Mouse (Mus musculus) neural tube, embryonic 15.5 days (tissue): ENCODE data around the gene Omd. TPM values are rescaled to one million over a fixed set of nuclear protein-coding genes. Genes with fewer than 3 reads are reported as not detected.
A peak's percentile ranks its signal among the peaks of the same experiment; 100 is the strongest.
"Not testable (repeated sequence)": the region's sequence is repeated elsewhere in the genome, so short reads cannot be mapped to it uniquely, and the experiment has no call there.

Experiments used
- ATAC-seq: fragments of 200-750 bp; cut with Nextera tagmentation; 2 replicates; pipeline ENCODE4 v1.8.0; 2017; ENCODE audit warnings: mild to moderate bottlenecking, moderate TSS enrichment, moderate library complexity; ENCODE audit not compliant: low FRiP score
- H3K27ac ChIP-seq: fragments of 300-500 bp; sonication (generic); replicated peaks from 2 replicates; pipeline ENCODE4 v1.5.1; 2015; ENCODE audit warnings: mild to moderate bottlenecking, inconsistent platforms
- H3K27me3 ChIP-seq: fragments of 300-500 bp; sonication (generic); replicated peaks from 2 replicates; pipeline ENCODE4 v1.6.1; 2015; ENCODE audit warnings: inconsistent platforms
- H3K36me3 ChIP-seq: fragments of 300-500 bp; sonication (generic); 2 replicates; pipeline ENCODE4 v1.6.1; 2015; ENCODE audit warnings: inconsistent platforms
- H3K4me1 ChIP-seq: fragments of 300-500 bp; sonication (generic); 2 replicates; pipeline ENCODE4 v1.6.1; 2015; ENCODE audit warnings: inconsistent platforms
- H3K4me2 ChIP-seq: fragments of 300-500 bp; sonication (generic); 2 replicates; pipeline ENCODE4 v1.6.1; 2015; ENCODE audit warnings: inconsistent platforms, mild to moderate bottlenecking, moderate library complexity
- H3K4me3 ChIP-seq: fragments of 300-500 bp; sonication (generic); replicated peaks from 2 replicates; pipeline ENCODE4 v1.5.1; 2015; ENCODE audit warnings: mild to moderate bottlenecking, inconsistent platforms
- H3K9ac ChIP-seq: fragments of 300-500 bp; sonication (generic); replicated peaks from 2 replicates; pipeline ENCODE4 v1.6.1; 2015; ENCODE audit warnings: mild to moderate bottlenecking, inconsistent platforms
- H3K9me3 ChIP-seq: fragments of 300-500 bp; sonication (generic); replicated peaks from 2 replicates; pipeline ENCODE4 v1.6.1; 2016; ENCODE audit warnings: inconsistent platforms
- WGBS: fragments of 180-500 bp; shearing (Covaris S2); methylation state at CpG from one replicate; pipeline ENCODE4 v1.1.7; 2015; ENCODE audit warnings: mixed read lengths; 5-methylcytosine and 5-hydroxymethylcytosine counted together
- polyA plus RNA-seq: library from polyadenylated mRNA; unstranded; fragments of >200 nt; fragmentation: Nextera tagmentation; extraction: Ambion mirVana; gene quantifications from 2 replicates; pipeline ENCODE4 v1.2.1, GENCODE M21; 2015

Gene Omd
- polyA plus RNA-seq, 1 experiment from 2014 or later, result 1.00 TPM

DNA sequence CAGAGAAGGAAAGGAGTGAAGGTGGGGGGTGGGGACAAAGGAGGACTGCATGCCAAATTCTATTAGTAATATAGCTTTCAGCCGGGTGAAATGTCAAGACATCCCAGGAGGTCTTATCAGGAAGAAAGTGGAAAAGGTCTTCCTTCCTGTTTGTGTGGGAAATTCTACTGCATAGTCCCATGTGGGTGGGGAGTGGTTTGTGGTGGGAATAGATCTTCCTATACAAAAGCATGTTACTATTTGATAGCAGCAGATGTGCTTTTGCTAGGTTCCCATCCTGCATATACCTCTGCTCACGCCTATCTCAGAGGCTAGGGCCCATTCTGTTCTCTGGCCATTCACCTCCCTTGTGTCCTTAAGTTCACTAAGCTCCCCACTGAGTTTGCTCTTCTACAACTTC, 21.4 kb upstream of the Omd start:
- WGBS, result 75% methylated on average over 2 of the region's 2 CpGs
- no peak for ATAC-seq
- no peaks in the 10 kb centered on the region for H3K4me1 ChIP-seq
- no peak overlapping the region for H3K4me3 ChIP-seq
- H3K36me3 ChIP-seq, result no peaks in the 10 kb centered on the region
- no peak overlapping the region for H3K9ac ChIP-seq
- no peaks in the 10 kb centered on the region for H3K27me3 ChIP-seq
- H3K27ac ChIP-seq, result no peak overlapping the region
- H3K9me3 ChIP-seq, result no peaks in the 10 kb centered on the region
- no peak overlapping the region for H3K4me2 ChIP-seq

DNA sequence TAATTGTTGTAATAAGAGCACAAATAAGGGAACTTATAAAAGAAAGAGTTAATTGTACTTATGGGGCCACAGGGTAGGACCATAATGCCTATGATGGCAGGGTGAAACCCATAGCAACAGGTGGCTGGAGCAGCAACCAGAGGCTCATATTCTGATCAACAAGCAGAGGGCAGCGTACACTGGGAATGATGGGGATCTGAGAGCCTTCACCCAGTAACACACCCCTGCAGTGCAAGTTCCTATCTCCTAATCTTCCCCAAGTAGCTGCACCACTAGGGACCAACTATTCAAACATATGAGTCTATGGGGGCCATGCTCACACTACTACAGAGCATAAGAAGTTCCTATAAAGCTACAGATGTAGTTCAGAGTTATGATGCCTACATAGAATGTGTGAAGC, 17.9 kb upstream of the Omd start:
- Histone ChIP-seq H3K9ac (no peak overlapping the region), H3K9me3 (no peaks in the 10 kb centered on the region), H3K4me1 (no peaks in the 10 kb centered on the region), H3K27ac (no peak overlapping the region), H3K27me3 (no peaks in the 10 kb centered on the region), H3K4me3 (no peak overlapping the region), H3K4me2 (no peak overlapping the region), H3K36me3 (no peaks in the 10 kb centered on the region)
- ATAC-seq, result no peak
- 89% methylated on average over 1 of the region's 1 CpGs for WGBS

DNA sequence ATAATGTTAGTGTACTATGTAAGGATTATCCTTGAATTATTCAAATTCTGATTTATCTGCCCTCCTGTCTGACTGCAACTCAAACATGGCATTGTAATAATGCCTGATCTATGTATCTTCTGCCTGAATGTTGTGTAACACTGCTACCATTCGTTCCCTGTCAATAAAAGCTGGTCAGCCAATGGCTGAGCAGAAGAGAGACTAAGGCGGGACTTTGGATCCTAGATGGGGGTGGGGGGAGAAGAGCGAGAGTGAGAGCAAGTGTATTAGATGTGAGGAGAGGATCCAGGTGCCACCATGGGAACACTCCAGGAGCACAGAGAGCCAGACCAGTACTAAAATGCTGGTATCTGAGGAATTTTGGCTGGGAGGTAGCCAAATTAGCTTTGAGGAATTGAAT, 11.9 kb upstream of the Omd start:
- ATAC-seq, result peak; percentile 53
- Histone ChIP-seq H3K27me3 (no peaks in the 10 kb centered on the region), H3K36me3 (no peaks in the 10 kb centered on the region), H3K9ac (no peak overlapping the region), H3K4me3 (no peak overlapping the region), H3K27ac (no peak overlapping the region), H3K9me3 (no peaks in the 10 kb centered on the region), H3K4me1 (no peaks in the 10 kb centered on the region), H3K4me2 (no peak overlapping the region)
- 76% methylated on average over 3 of the region's 3 CpGs for WGBS

DNA sequence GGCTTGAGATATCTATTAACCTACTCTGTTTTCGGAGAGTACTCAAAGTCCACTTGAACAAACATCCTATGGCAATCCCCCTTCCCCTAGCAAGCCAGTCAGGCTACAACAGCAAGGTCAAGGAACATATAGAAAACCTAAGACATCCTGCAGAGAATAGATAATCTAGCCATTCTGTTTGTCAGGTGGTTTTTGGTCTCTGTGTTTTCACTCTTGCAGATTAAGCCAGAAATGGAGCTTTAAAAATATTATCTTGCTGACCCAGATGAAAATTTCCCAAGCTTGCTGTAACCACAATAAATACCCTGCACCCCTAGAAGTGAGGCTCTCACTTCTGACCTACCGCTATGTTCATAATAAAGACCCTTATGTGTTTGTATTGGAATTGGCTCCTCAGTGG, 10.8 kb upstream of the Omd start:
- 90% methylated on average over 2 of the region's 2 CpGs for WGBS
- Histone ChIP-seq H3K4me3 (no peak overlapping the region), H3K27me3 (no peaks in the 10 kb centered on the region), H3K27ac (no peak overlapping the region), H3K9me3 (no peaks in the 10 kb centered on the region), H3K36me3 (no peaks in the 10 kb centered on the region), H3K4me2 (no peak overlapping the region), H3K4me1 (no peaks in the 10 kb centered on the region), H3K9ac (no peak overlapping the region)
- ATAC-seq, result no peak

DNA sequence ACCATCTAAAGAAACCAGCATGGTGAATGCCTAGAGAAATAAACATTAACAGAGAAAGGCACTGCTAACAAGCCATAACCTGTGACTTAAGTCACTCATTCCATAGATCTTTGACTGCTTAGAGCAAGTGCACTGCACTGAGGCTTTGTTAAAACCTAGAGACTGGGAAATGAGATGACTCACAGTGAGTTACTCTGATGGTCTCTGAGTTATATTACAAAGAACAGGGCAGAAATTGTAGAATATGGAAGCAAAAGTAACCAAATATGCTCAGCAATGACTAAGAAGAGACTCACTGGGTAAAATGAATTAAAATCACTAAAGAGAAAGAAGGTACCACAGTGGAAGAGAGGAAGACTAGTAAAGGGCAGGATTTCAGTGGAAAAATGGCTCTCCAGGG, 1.6 kb downstream of the Omd start:
- ATAC-seq, result no peak
- H3K36me3 ChIP-seq, result no peaks in the 10 kb centered on the region
- H3K4me1 ChIP-seq, result no peaks in the 10 kb centered on the region
- H3K4me3 ChIP-seq, result no peak overlapping the region
- no peak overlapping the region for H3K9ac ChIP-seq
- H3K27me3 ChIP-seq, result no peaks in the 10 kb centered on the region
- no peak overlapping the region for H3K4me2 ChIP-seq
- H3K9me3 ChIP-seq, result no peaks in the 10 kb centered on the region
- no peak overlapping the region for H3K27ac ChIP-seq

DNA sequence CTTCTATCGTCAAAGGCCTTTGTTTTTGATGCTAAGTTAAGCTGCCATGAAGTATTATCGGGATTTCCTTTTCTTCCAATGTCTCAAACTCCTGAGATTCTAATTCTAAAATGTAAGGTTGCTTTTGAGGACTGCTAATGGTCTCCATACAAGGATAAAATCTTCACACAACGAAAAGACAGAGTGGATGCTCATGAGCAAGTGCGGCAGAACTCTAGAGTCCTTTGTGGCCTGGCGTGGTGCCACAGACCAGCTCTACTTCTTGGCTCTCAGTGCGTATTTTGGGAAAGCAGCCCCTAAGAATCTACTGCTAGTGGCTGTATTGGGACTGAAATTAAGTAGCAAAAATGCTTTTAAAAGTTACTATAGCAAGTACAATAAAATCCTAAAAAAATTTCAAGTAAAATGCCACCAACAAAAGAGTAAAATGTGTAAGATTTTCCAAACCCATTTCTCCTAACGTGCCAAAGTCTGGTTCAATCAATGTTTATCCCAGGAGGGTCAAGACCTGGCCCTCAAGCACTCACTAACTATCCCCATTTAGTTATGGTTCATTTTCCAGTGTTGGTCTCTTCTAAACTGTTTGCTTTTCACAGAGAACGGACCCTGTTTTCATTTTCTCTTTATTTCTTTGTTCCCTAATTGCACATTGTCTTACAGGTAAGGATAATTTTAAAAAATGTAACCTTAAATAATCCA, 2.2 kb downstream of the Omd start:
- no peak overlapping the region for H3K9ac ChIP-seq
- H3K4me1 ChIP-seq, result no peaks in the 10 kb centered on the region
- 84% methylated on average over 8 of the region's 8 CpGs for WGBS
- ATAC-seq, result no peak
- no peak overlapping the region for H3K27ac ChIP-seq
- H3K9me3 ChIP-seq, result no peaks in the 10 kb centered on the region
- H3K4me3 ChIP-seq, result no peak overlapping the region
- no peak overlapping the region for H3K4me2 ChIP-seq
- no peaks in the 10 kb centered on the region for H3K27me3 ChIP-seq
- no peaks in the 10 kb centered on the region for H3K36me3 ChIP-seq

DNA sequence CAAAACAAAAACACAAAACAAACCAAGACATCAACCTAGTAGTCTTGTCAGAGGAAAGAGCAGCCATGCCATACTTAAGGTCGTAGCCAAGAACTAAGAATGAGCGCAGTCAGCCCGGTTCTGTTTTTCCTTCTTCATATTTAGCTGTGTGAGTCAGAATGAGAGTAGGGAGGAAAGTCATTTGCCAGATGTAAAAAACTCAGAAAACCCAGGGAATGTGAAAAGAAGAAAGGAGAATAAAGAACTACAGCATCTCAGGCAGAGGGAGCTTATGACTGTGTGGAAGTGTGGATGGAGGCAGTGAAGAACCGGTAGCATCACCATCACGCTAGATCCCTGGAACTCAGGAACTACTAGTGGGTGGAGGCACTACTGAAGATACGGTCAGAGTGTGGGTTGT, 3.8 kb downstream of the Omd start:
- H3K9me3 ChIP-seq, result no peaks in the 10 kb centered on the region
- ATAC-seq, result no peak
- H3K9ac ChIP-seq, result no peak overlapping the region
- H3K4me3 ChIP-seq, result no peak overlapping the region
- 97% methylated on average over 6 of the region's 6 CpGs for whole genome bisulfite sequencing
- no peak overlapping the region for H3K27ac ChIP-seq
- H3K27me3 ChIP-seq, result no peaks in the 10 kb centered on the region
- no peaks in the 10 kb centered on the region for H3K4me1 ChIP-seq
- no peak overlapping the region for H3K4me2 ChIP-seq
- H3K36me3 ChIP-seq, result no peaks in the 10 kb centered on the region

DNA sequence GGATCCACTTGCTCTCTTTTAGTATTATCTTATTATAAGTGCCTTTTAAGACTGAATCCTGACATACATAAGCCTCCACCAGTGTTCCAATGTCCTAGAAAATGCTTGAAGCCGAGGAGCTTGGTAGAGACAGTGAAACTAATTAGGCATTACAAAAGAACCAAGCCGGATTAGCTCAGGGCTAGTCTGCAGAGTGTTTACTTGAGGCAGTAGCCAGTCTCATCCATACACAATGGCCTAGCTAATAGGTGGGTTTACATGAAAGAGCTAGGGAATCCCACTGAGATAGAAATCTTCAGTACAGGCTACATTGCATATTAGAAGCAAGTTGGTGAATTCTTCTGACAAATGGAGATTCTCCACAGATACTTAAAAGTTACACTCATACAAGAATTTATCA, 20.3 kb downstream of the Omd start:
- not testable (repeated sequence) for H3K9ac ChIP-seq, H3K4me3 ChIP-seq, H3K4me1 ChIP-seq, H3K4me2 ChIP-seq, H3K9me3 ChIP-seq, H3K36me3 ChIP-seq, H3K27ac ChIP-seq, H3K27me3 ChIP-seq, ATAC-seq
- WGBS, result 73% methylated on average over 2 of the region's 2 CpGs

DNA sequence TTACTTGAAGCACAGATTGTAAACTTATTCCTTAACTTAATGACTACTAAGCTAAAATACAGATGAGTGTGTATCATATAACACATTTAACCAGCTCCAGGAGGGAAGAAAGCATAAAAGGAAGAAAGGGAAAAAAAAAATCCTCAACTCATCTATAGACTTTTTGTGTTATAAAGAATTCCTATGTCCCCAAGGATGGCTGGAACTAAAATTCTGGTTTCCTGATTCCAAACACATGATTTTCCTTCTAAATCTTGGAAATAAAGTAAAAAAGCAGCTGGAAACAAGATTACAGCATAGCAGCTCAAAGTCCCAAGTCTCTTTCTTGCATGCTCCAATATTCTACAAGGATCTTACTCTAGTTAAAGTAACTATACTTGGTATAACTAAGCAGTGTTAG, 21.3 kb downstream of the Omd start:
- no peaks in the 10 kb centered on the region for H3K27me3 ChIP-seq
- H3K4me1 ChIP-seq, result no peaks in the 10 kb centered on the region
- no peaks in the 10 kb centered on the region for H3K9me3 ChIP-seq
- H3K36me3 ChIP-seq, result no peaks in the 10 kb centered on the region
- H3K27ac ChIP-seq, result no peak overlapping the region
- no peak overlapping the region for H3K4me2 ChIP-seq
- no peak for ATAC-seq
- no peak overlapping the region for H3K4me3 ChIP-seq
- H3K9ac ChIP-seq, result no peak overlapping the region

DNA sequence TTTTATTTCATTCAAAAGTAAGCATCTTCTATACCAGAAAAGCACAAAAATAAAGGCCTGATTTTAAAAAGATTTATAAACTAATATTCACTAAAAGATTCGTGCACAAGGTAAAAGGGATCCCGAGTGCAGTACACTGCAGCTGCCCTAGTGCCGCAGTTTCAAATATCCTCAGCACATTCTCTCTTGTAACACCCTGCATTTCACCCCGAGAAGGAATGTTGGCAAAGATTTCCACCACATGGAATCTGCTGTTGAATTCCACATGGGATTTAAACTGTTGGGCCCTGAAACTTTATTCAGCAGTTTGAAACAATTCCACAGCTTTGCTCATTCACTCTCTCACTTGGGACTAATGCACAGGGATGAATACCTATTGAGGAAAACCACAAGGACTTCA, 25.5 kb downstream of the Omd start, which contains the start of gene Ogn:
TSS of gene Ogn (plus strand) at position 333 of the 400 bp plus-strand sequence.
- 81% methylated on average over 4 of the region's 4 CpGs for WGBS

DNA sequence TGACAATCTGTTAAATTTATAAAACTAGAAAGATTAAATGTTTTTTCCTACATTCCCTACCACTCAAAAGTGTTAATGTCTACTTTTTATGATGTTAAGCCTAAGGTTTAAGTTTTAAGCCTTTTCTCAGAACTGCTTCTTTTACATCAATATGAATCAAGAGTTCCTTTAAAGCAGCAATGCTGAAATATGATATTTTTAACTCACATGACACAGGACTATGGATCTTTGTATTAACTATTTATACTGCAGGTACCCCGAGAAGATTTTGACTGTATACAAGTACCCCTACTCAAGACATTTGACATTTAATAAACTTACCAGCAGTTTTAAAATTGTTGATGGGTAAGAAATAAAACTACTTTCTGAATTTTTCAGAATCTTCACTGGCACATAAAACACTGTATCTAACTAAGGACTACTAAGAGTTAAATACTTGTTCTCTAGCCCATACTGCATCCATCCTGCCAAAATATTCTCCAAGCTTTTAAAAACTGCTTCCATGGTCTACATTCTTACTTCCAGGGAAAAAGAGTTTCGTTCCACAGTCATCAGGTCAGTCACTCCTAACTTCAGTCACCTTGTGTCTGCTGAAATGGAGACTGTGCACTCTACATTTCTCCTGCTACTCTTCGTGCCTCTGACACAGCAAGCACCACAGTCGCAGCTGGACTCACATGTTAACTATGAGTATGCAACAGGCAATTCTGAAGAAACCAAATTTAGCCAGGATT, 26.5 kb downstream of the Omd start:
- no peak for ATAC-seq
- H3K27me3 ChIP-seq, result no peaks in the 10 kb centered on the region
- 90% methylated on average over 4 of the region's 4 CpGs for WGBS
- no peaks in the 10 kb centered on the region for H3K36me3 ChIP-seq
- no peak overlapping the region for H3K27ac ChIP-seq
- no peak overlapping the region for H3K9ac ChIP-seq
- no peaks in the 10 kb centered on the region for H3K9me3 ChIP-seq
- no peaks in the 10 kb centered on the region for H3K4me1 ChIP-seq
- no peak overlapping the region for H3K4me3 ChIP-seq
- H3K4me2 ChIP-seq, result no peak overlapping the region

More for the DNA sequence above, 25.5 kb downstream of the Omd start, which contains the start of gene Ogn:
- Histone ChIP-seq H3K4me2 (no peak within 1 kb of the TSS), H3K36me3 (no peaks in the 10 kb centered on the region), H3K4me1 (no peaks in the 10 kb centered on the region), H3K27me3 (no peaks in the 10 kb centered on the region), H3K4me3 (no peak within 1 kb of the TSS), H3K27ac (no peak within 1 kb of the TSS), H3K9ac (no peak within 1 kb of the TSS), H3K9me3 (no peaks in the 10 kb centered on the region)
- ATAC-seq, result no peak

DNA sequence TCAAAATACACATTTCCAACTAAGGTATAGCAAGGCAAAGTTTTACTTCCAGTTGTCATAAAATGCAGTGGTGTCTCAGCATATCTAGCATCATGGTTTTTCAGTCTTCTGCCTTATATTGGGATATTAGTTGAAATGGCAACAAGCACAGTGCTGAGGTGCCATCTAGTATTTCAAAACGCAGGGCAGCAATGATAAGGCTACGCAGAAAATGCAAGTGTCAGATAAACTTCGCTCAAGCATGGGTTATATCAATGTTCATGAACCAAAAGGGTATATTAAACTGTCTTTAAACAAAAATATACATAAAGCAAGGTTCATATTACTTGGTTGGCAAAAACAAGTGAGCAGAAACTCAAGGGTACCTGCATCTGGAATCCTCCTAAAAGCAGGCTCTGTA, 34.8 kb downstream of the Omd start:
- H3K27me3 ChIP-seq, result no peaks in the 10 kb centered on the region
- WGBS, result 96% methylated on average over 3 of the region's 3 CpGs
- no peaks in the 10 kb centered on the region for H3K4me1 ChIP-seq
- ATAC-seq, result no peak
- no peak overlapping the region for H3K4me2 ChIP-seq
- H3K9ac ChIP-seq, result no peak overlapping the region
- no peaks in the 10 kb centered on the region for H3K36me3 ChIP-seq
- no peak overlapping the region for H3K4me3 ChIP-seq
- H3K9me3 ChIP-seq, result no peaks in the 10 kb centered on the region
- no peak overlapping the region for H3K27ac ChIP-seq
